Comparison of ENCODE assay signal across 9 mouse cellular contexts in genomic region chr2:152943568-152943967, GRCm38 (mm10). TPM values are rescaled to one million over a fixed set of nuclear protein-coding genes. Genes with fewer than 3 reads are reported as not detected.
DNase-seq lines count a peak whose midpoint lies in the region; ATAC-seq lines count a peak whose summit lies in the region.
"Had no signal": no experiment of that assay in that cellular context is flagged by ENCODE, and none has a peak within 500 bp of the region (broad histone marks: within the 10 kb centered on the region; RNA-seq: fewer than 3 reads in every experiment).

No protein-coding gene starts in this region.

- H3K4me2 ChIP-seq in lung, embryonic 16.5 days (ENCODE audit: low read depth, low read length) = peak overlapping the region; percentile 64
- H3K4me2 ChIP-seq in stomach, embryonic 15.5 days = peak overlapping the region; percentile 88

- peak overlapping the region; percentile 44 for H3K4me3 ChIP-seq in lung, embryonic 16.5 days (ENCODE audit: low read length)
- peak overlapping the region; percentile 63 for H3K4me3 ChIP-seq in limb, embryonic 10.5 days
- peak overlapping the region; percentile 40 for H3K4me3 ChIP-seq in stomach, embryonic 15.5 days (replicated peaks)

- 8% methylated on average over 8 of the region's 8 CpGs for WGBS in lung, embryonic 16.5 days
- WGBS in limb, embryonic 10.5 days = 6% methylated on average over 8 of the region's 8 CpGs
- WGBS in stomach, embryonic 15.5 days = 9% methylated on average over 8 of the region's 8 CpGs

- DNase-seq in frontal cortex, postnatal 10 days (ENCODE audit: low spot score in 2 of 2) = no peak
- no peak for DNase-seq in lung, adult 18-20 months
- peak; percentile 52 for DNase-seq in limb, embryonic 10.5 days (ENCODE audit: low spot score)
- DNase-seq in adipocyte (ENCODE audit: low spot score) = no peak

- peak; percentile 45 for ATAC-seq in frontal cortex, adult (ENCODE audit: low TSS enrichment)
- ATAC-seq in lung, embryonic 16.5 days (ENCODE audit: low read depth) = no peak
- no peak for ATAC-seq in stomach, embryonic 15.5 days (ENCODE audit: insufficient read depth, low FRiP score, low read depth)
- ATAC-seq in megakaryocyte-erythroid progenitor cell, adult 5-6 weeks (replicated peaks; ENCODE audit: low FRiP score, low TSS enrichment, poor library complexity, severe bottlenecking) = no peak

- peaks cover 68% of the 10 kb centered on the region for H3K27me3 ChIP-seq in lung, embryonic 16.5 days (ENCODE audit: control insufficient read depth, insufficient read depth, low read depth, low read length)
- H3K27me3 ChIP-seq in limb, embryonic 10.5 days (ENCODE audit: low read depth, poor library complexity, severe bottlenecking) = peaks cover 98% of the 10 kb centered on the region
- H3K27me3 ChIP-seq in stomach, embryonic 15.5 days (replicated peaks) = peaks cover 66% of the 10 kb centered on the region

- no peak overlapping the region; the same call in 1 of the 2 replicates for H3K9ac ChIP-seq in lung, embryonic 16.5 days (ENCODE audit: low read length)
- no peak overlapping the region for H3K9ac ChIP-seq in stomach, embryonic 15.5 days

- H3K9me3 ChIP-seq in lung, embryonic 16.5 days (ENCODE audit: control insufficient read depth, low read length) = no peaks in the 10 kb centered on the region
- no peaks in the 10 kb centered on the region for H3K9me3 ChIP-seq in limb, embryonic 10.5 days (replicated peaks)
- H3K9me3 ChIP-seq in stomach, embryonic 15.5 days = no peaks in the 10 kb centered on the region

- no peaks in the 10 kb centered on the region for H3K36me3 ChIP-seq in lung, embryonic 16.5 days (ENCODE audit: control insufficient read depth, insufficient read depth, low read length)
- H3K36me3 ChIP-seq in limb, embryonic 10.5 days = no peaks in the 10 kb centered on the region
- H3K36me3 ChIP-seq in stomach, embryonic 15.5 days = no peaks in the 10 kb centered on the region

- peaks cover 7% of the 10 kb centered on the region; the same call in 1 of the 2 replicates for H3K4me1 ChIP-seq in lung, embryonic 16.5 days (replicated peaks; ENCODE audit: control insufficient read depth, insufficient read depth, low read length)
- peaks cover 23% of the 10 kb centered on the region for H3K4me1 ChIP-seq in limb, embryonic 10.5 days
- H3K4me1 ChIP-seq in stomach, embryonic 15.5 days = peaks cover 12% of the 10 kb centered on the region

- H3K27ac ChIP-seq in lung, embryonic 16.5 days (ENCODE audit: low read length) = no peak overlapping the region
- H3K27ac ChIP-seq in limb, embryonic 10.5 days = no peak overlapping the region
- no peak overlapping the region for H3K27ac ChIP-seq in stomach, embryonic 15.5 days

RNA-seq across cellular contexts. Expression of gene Dusp15, which starts 7.9 kb away (rescaled TPM):
- 0.14 TPM in 1 of 2 replicates, not detected in the other for polyA plus RNA-seq in lung, embryonic 16.5 days (2015; fragmentation: Nextera tagmentation; extraction: Ambion mirVana)
- polyA plus RNA-seq in limb, embryonic 10.5 days (2016; fragmentation: Nextera tagmentation; extraction: Ambion mirVana) = 0.58 and 0.68 TPM in 2 replicates
- polyA plus RNA-seq in stomach, embryonic 15.5 days (2015; fragmentation: Nextera tagmentation; extraction: Ambion mirVana) = 0.23 and 0.45 TPM in 2 replicates
- total RNA-seq in megakaryocyte-erythroid progenitor cell, adult 5-6 weeks (2014; fragmentation: Nextera tagmentation) = not detected in 2 replicates
- not detected in 2 replicates for total RNA-seq in megakaryocyte-erythroid progenitor cell, adult 5-6 weeks (2017)
- total RNA-seq: liver, adult 2 months had no signal
- polyA plus RNA-seq: liver, adult 2 months had no signal

RNA-seq across cellular contexts. Expression of gene Foxs1, which starts 10.6 kb away (rescaled TPM):
- polyA plus RNA-seq in lung, embryonic 16.5 days (2015; fragmentation: Nextera tagmentation; extraction: Ambion mirVana) = 9.1 and 9.3 TPM in 2 replicates
- 0.26 and 0.64 TPM in 2 replicates for polyA plus RNA-seq in limb, embryonic 10.5 days (2016; fragmentation: Nextera tagmentation; extraction: Ambion mirVana)
- polyA plus RNA-seq in stomach, embryonic 15.5 days (2015; fragmentation: Nextera tagmentation; extraction: Ambion mirVana) = 3.1 and 4.3 TPM in 2 replicates
- total RNA-seq in megakaryocyte-erythroid progenitor cell, adult 5-6 weeks (2014; fragmentation: Nextera tagmentation) = not detected in 2 replicates
- total RNA-seq in megakaryocyte-erythroid progenitor cell, adult 5-6 weeks (2017) = not detected in 2 replicates
- total RNA-seq: liver, adult 2 months had no signal

RNA-seq across cellular contexts. Expression of gene Ttll9, which starts 18.7 kb away (rescaled TPM):
- 1.5 and 2.5 TPM in 2 replicates for polyA plus RNA-seq in lung, embryonic 16.5 days (2015; fragmentation: Nextera tagmentation; extraction: Ambion mirVana)
- 0.53 and 1.7 TPM in 2 replicates for polyA plus RNA-seq in limb, embryonic 10.5 days (2016; fragmentation: Nextera tagmentation; extraction: Ambion mirVana)
- 0.21 and 0.35 TPM in 2 replicates for polyA plus RNA-seq in stomach, embryonic 15.5 days (2015; fragmentation: Nextera tagmentation; extraction: Ambion mirVana)
- total RNA-seq in megakaryocyte-erythroid progenitor cell, adult 5-6 weeks (2014; fragmentation: Nextera tagmentation) = not detected in 2 replicates
- total RNA-seq in megakaryocyte-erythroid progenitor cell, adult 5-6 weeks (2017) = not detected in 2 replicates
- total RNA-seq: liver, adult 2 months had no signal

RNA-seq across cellular contexts. Expression of gene Mylk2, which starts 32.4 kb away (rescaled TPM):
- 0.16 and 0.43 TPM in 2 replicates for polyA plus RNA-seq in lung, embryonic 16.5 days (2015; fragmentation: Nextera tagmentation; extraction: Ambion mirVana)
- polyA plus RNA-seq in limb, embryonic 10.5 days (2016; fragmentation: Nextera tagmentation; extraction: Ambion mirVana) = not detected in 2 replicates
- polyA plus RNA-seq in stomach, embryonic 15.5 days (2015; fragmentation: Nextera tagmentation; extraction: Ambion mirVana) = 0.08 and 0.19 TPM in 2 replicates
- total RNA-seq in megakaryocyte-erythroid progenitor cell, adult 5-6 weeks (2014; fragmentation: Nextera tagmentation) = not detected in 2 replicates
- total RNA-seq in megakaryocyte-erythroid progenitor cell, adult 5-6 weeks (2017) = not detected in 2 replicates
- polyA plus RNA-seq: liver, adult 2 months had no signal
